Mouse (Mus musculus) leukemia stem cell, adult 10-12 weeks (primary cell): ENCODE data around the gene Tmem11. TPM values are rescaled to one million over a fixed set of nuclear protein-coding genes. Genes with fewer than 3 reads are reported as not detected.

ENCODE experiments used
- polyA plus RNA-seq: library from polyadenylated mRNA; stranded (reverse); fragments of >175 nt; gene quantifications from 2 replicates; pipeline ENCODE4 v1.2.3, GENCODE M21; 2012; ENCODE audit warnings: low replicate concordance

Gene Tmem11
- polyA plus RNA-seq, result 9.4 and 11.9 TPM in 2 replicates

GRCm38 (mm10) chr11:60878675-60879294 lies at the start of gene Tmem11:
TSS of gene Tmem11 (minus strand) at chr11:60879272.

GRCm38 (mm10) chr11:60914491-60914890 lies 35.4 kb upstream of the Tmem11 start, which contains the start of gene Natd1:
TSS of gene Natd1 (minus strand) at chr11:60914750.

GRCm38 (mm10) chr11:60830433-60831052 lies 48.5 kb downstream of the Tmem11 start, which contains the start of gene Dhrs7b:
TSS of gene Dhrs7b (plus strand) at chr11:60830631.

Other genes starting within 250 kb of the Tmem11 start
- gene Llgl1, start 179.5 kb downstream of the Tmem11 start, polyA plus RNA-seq, result 16.4 and 40.4 TPM in 2 replicates
- gene Flii, start 152.0 kb downstream of the Tmem11 start, polyA plus RNA-seq, result 16.2 and 120 TPM in 2 replicates
- gene Mief2, start 150.9 kb downstream of the Tmem11 start, polyA plus RNA-seq, result 22.5 and 39.5 TPM in 2 replicates
- gene Top3a, start 101.9 kb downstream of the Tmem11 start, polyA plus RNA-seq, result 1.7 and 6.6 TPM in 2 replicates
- gene Smcr8, start 101.7 kb downstream of the Tmem11 start, polyA plus RNA-seq, result 0.97 and 3.1 TPM in 2 replicates
- gene Shmt1, start 67.6 kb downstream of the Tmem11 start, polyA plus RNA-seq, result 1.0 and 2.3 TPM in 2 replicates
- gene Dhrs7b, start 48.6 kb downstream of the Tmem11 start, polyA plus RNA-seq, result 2.1 and 5.7 TPM in 2 replicates
- 5.6 and 45.7 TPM in 2 replicates for gene Natd1, start 35.5 kb upstream of the Tmem11 start, polyA plus RNA-seq
- 139 and 192 TPM in 2 replicates for gene Map2k3, start 52.8 kb upstream of the Tmem11 start, polyA plus RNA-seq
- gene Kcnj12, start 143.3 kb upstream of the Tmem11 start, polyA plus RNA-seq, result 0.16 TPM in 1 of 2 replicates, not detected in the other
- gene Tnfrsf13b, start 247.5 kb upstream of the Tmem11 start, polyA plus RNA-seq, result 74.3 and 118 TPM in 2 replicates